Mouse (Mus musculus): ENCODE results near the gene Lrrc74a.

DNA sequence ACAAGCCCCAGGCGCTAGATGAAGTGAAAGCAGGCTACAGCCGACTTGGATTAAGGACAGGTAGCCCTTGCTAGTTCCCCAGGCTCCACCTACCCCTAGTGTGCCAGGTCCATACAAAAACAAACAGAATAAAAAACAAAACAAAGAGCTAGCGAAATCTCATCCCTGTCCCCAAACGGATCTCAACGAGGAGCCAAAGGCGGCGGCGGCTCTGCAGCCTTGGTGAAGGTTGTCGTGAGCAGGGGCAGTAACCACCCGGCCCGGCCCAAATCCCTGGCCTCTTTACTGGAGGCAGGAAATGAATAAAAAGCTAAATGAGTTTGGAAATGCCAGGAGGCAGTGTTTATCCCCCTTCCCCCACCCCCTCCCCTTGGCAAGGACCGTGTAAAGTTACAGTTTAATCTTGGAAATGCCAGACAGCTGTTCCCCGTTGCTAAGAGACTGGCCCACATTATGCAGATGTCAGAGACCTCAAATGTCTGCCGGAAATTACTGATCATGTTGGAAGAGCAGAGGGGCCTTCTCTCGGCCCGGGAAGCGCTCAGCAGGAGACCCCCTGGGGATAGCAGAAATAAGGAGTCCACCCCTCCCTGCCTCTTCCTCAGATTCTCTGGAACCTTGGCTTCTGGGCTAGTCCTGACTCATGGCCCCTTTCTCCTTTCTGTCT is 68.0 kb downstream of the Lrrc74a start:
- TF ChIP-seq MAFK (IDR thresholded peaks at IDR 0.05; ENCODE audit: insufficient read depth, low read depth, low read length) (no peak), HCFC1 (IDR thresholded peaks at IDR 0.05; ENCODE audit: borderline replicate concordance, insufficient read depth, low read length) (no peak), ZNF384 (IDR thresholded peaks at IDR 0.05; ENCODE audit: low read depth, low read length) (no peak), CHD2 (IDR thresholded peaks at IDR 0.05; ENCODE audit: low read depth, low read length) (no peak), ZC3H11A (IDR thresholded peaks at IDR 0.05; ENCODE audit: borderline replicate concordance, low read depth, low read length) (no peak)

All from ES-E14 (cell line).